Mouse (Mus musculus): ENCODE data around the gene Traf2.

DNA sequence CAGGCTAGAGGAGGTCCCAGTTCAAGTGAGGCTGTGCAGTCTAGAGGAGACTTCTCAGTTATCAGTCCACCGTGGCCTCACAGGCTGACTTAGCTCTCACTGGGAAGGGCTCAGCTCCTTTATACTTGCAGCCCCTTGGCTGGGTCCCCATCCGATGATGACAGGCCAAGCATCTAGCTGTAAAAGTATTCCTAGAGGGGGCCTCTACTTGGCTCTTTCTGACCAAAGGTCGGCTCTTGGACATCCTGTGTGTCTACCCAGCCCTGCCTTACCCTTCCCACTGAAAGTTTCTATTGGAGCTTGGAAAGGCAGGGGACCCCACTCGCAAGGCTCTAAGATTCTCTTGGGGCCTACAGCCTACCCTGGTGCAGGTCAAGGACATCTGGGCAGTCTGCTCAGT, 24.5 kb upstream of the Traf2 start:
- no peak for TF ChIP-seq POLR2A (IDR thresholded peaks at IDR 0.05; ENCODE audit: borderline replicate concordance, low read depth, low read length)
- TF ChIP-seq CTCF (IDR thresholded peaks at IDR 0.05; ENCODE audit: low read depth, low read length): no peak
